Mouse (Mus musculus) thymus, postnatal 4 days (tissue): ENCODE results near the gene Fhad1.

Experiments used
- DNase-seq: peaks from one replicate; pipeline ENCODE4 v3.0.0; 2021

Fhad1 gene

GRCm38 (mm10) chr4:141976163-141976562 lies 38.7 kb downstream of the Fhad1 start:
- DNase-seq, result peak; percentile 64

GRCm38 (mm10) chr4:141964575-141964974 lies 50.3 kb downstream of the Fhad1 start:
- no peak for DNase-seq

GRCm38 (mm10) chr4:141963907-141964306 lies 51.0 kb downstream of the Fhad1 start:
- DNase-seq, result no peak

- peak; percentile 92 for DNase-seq
Observed at GRCm38 (mm10) chr4:141962811-141963685, 51.8 kb downstream of the Fhad1 start.

- DNase-seq, result no peak
Observed at GRCm38 (mm10) chr4:141960037-141960436, 54.8 kb downstream of the Fhad1 start.

- no peak for DNase-seq
Observed at GRCm38 (mm10) chr4:141959615-141960014, 55.3 kb downstream of the Fhad1 start.

- no peak for DNase-seq
Observed at GRCm38 (mm10) chr4:141958614-141959375, 56.1 kb downstream of the Fhad1 start.

GRCm38 (mm10) chr4:141958188-141958587 lies 56.7 kb downstream of the Fhad1 start:
- peak; percentile 83 for DNase-seq

- no peak for DNase-seq
Observed at GRCm38 (mm10) chr4:141957740-141958139, 57.1 kb downstream of the Fhad1 start.

GRCm38 (mm10) chr4:141956931-141957330 lies 58.0 kb downstream of the Fhad1 start:
- no peak for DNase-seq

GRCm38 (mm10) chr4:141954770-141955720 lies 59.8 kb downstream of the Fhad1 start:
- no peak for DNase-seq

GRCm38 (mm10) chr4:141953859-141954258 lies 61.0 kb downstream of the Fhad1 start:
- no peak for DNase-seq

GRCm38 (mm10) chr4:141953291-141953690 lies 61.6 kb downstream of the Fhad1 start:
- no peak for DNase-seq

GRCm38 (mm10) chr4:141952824-141953223 lies 62.1 kb downstream of the Fhad1 start:
- no peak for DNase-seq

GRCm38 (mm10) chr4:141952114-141952513 lies 62.8 kb downstream of the Fhad1 start:
- no peak for DNase-seq

GRCm38 (mm10) chr4:141949436-141949835 lies 65.4 kb downstream of the Fhad1 start:
- no peak for DNase-seq

- DNase-seq, result no peak
Observed at GRCm38 (mm10) chr4:141948822-141949221, 66.1 kb downstream of the Fhad1 start.

GRCm38 (mm10) chr4:141942403-141942802 lies 72.5 kb downstream of the Fhad1 start:
- no peak for DNase-seq

GRCm38 (mm10) chr4:141941289-141941688 lies 73.6 kb downstream of the Fhad1 start:
- DNase-seq, result no peak

- no peak for DNase-seq
Observed at GRCm38 (mm10) chr4:141938535-141938934, 76.3 kb downstream of the Fhad1 start.

- no peak for DNase-seq
Observed at GRCm38 (mm10) chr4:141932785-141933574, 81.9 kb downstream of the Fhad1 start.

- no peak for DNase-seq
Observed at GRCm38 (mm10) chr4:141931526-141931925, 83.4 kb downstream of the Fhad1 start.
